Mouse (Mus musculus): ENCODE results near the gene Mettl16. TPM values are rescaled to one million over a fixed set of nuclear protein-coding genes. Genes with fewer than 3 reads are reported as not detected.

Gene Mettl16
- polyA plus RNA-seq, 1 experiment, result 9.2 TPM

GRCm38 (mm10) chr11:74863471-74863870, 92.8 kb downstream of the Mettl16 start:
- H3K4me3 ChIP-seq (ENCODE audit: insufficient read depth, low read length), result no peak overlapping the region
- H3K27ac ChIP-seq (ENCODE audit: insufficient read depth, low read depth, low read length), result no peak overlapping the region
- TF ChIP-seq CTCF (IDR thresholded peaks at IDR 0.05; ENCODE audit: low read depth, low read length) (no peak), POLR2A (IDR thresholded peaks at IDR 0.05; ENCODE audit: borderline replicate concordance, low read depth, low read length) (no peak)
- H3K4me1 ChIP-seq (ENCODE audit: control insufficient read depth, insufficient read depth, low read length), result no peaks in the 10 kb centered on the region

GRCm38 (mm10) chr11:74864421-74864820, 93.8 kb downstream of the Mettl16 start:
- no peak overlapping the region for H3K4me3 ChIP-seq (ENCODE audit: insufficient read depth, low read length)
- no peak overlapping the region for H3K27ac ChIP-seq (ENCODE audit: insufficient read depth, low read depth, low read length)
- no peaks in the 10 kb centered on the region for H3K4me1 ChIP-seq (ENCODE audit: control insufficient read depth, insufficient read depth, low read length)
- no peak for TF ChIP-seq CTCF (IDR thresholded peaks at IDR 0.05; ENCODE audit: low read depth, low read length)
- no peak for TF ChIP-seq POLR2A (IDR thresholded peaks at IDR 0.05; ENCODE audit: borderline replicate concordance, low read depth, low read length)

- H3K4me1 ChIP-seq (ENCODE audit: control insufficient read depth, insufficient read depth, low read length), result no peaks in the 10 kb centered on the region
- no peak overlapping the region for H3K27ac ChIP-seq (ENCODE audit: insufficient read depth, low read depth, low read length)
- no peak for TF ChIP-seq POLR2A (IDR thresholded peaks at IDR 0.05; ENCODE audit: borderline replicate concordance, low read depth, low read length)
- TF ChIP-seq CTCF (IDR thresholded peaks at IDR 0.05; ENCODE audit: low read depth, low read length), result no peak
- no peak overlapping the region for H3K4me3 ChIP-seq (ENCODE audit: insufficient read depth, low read length)
These were observed 94.6 kb downstream of the Mettl16 start for GRCm38 (mm10) chr11:74865252-74865651.

GRCm38 (mm10) chr11:74866640-74867039, 96.0 kb downstream of the Mettl16 start:
- Histone ChIP-seq H3K4me1 (ENCODE audit: control insufficient read depth, insufficient read depth, low read length) (no peaks in the 10 kb centered on the region), H3K27ac (ENCODE audit: insufficient read depth, low read depth, low read length) (no peak overlapping the region)
- TF ChIP-seq CTCF (IDR thresholded peaks at IDR 0.05; ENCODE audit: low read depth, low read length) (no peak), POLR2A (IDR thresholded peaks at IDR 0.05; ENCODE audit: borderline replicate concordance, low read depth, low read length) (no peak)

GRCm38 (mm10) chr11:74867181-74867580, 96.6 kb downstream of the Mettl16 start:
- Histone ChIP-seq H3K27ac (ENCODE audit: insufficient read depth, low read depth, low read length) (no peak overlapping the region), H3K4me1 (ENCODE audit: control insufficient read depth, insufficient read depth, low read length) (no peaks in the 10 kb centered on the region), H3K4me3 (ENCODE audit: insufficient read depth, low read length) (no peak overlapping the region)
- TF ChIP-seq CTCF (IDR thresholded peaks at IDR 0.05; ENCODE audit: low read depth, low read length), result no peak
- no peak for TF ChIP-seq POLR2A (IDR thresholded peaks at IDR 0.05; ENCODE audit: borderline replicate concordance, low read depth, low read length)

More at GRCm38 (mm10) chr11:74866640-74867039, 96.0 kb downstream of the Mettl16 start:
- H3K4me3 ChIP-seq (ENCODE audit: insufficient read depth, low read length), result no peak overlapping the region

GRCm38 (mm10) chr11:74868046-74868760, 97.6 kb downstream of the Mettl16 start:
- no peaks in the 10 kb centered on the region for H3K4me1 ChIP-seq (ENCODE audit: control insufficient read depth, insufficient read depth, low read length)
- H3K27ac ChIP-seq (ENCODE audit: insufficient read depth, low read depth, low read length), result no peak overlapping the region
- no peak overlapping the region for H3K4me3 ChIP-seq (ENCODE audit: insufficient read depth, low read length)
- no peak for TF ChIP-seq POLR2A (IDR thresholded peaks at IDR 0.05; ENCODE audit: borderline replicate concordance, low read depth, low read length)
- no peak for TF ChIP-seq CTCF (IDR thresholded peaks at IDR 0.05; ENCODE audit: low read depth, low read length)

- Histone ChIP-seq H3K4me3 (ENCODE audit: insufficient read depth, low read length) (no peak overlapping the region), H3K4me1 (ENCODE audit: control insufficient read depth, insufficient read depth, low read length) (no peaks in the 10 kb centered on the region), H3K27ac (ENCODE audit: insufficient read depth, low read depth, low read length) (no peak overlapping the region)
- no peak for TF ChIP-seq POLR2A (IDR thresholded peaks at IDR 0.05; ENCODE audit: borderline replicate concordance, low read depth, low read length)
- no peak for TF ChIP-seq CTCF (IDR thresholded peaks at IDR 0.05; ENCODE audit: low read depth, low read length)
These were observed 99.0 kb downstream of the Mettl16 start for GRCm38 (mm10) chr11:74869603-74870002.

- no peaks in the 10 kb centered on the region for H3K4me1 ChIP-seq (ENCODE audit: control insufficient read depth, insufficient read depth, low read length)
- no peak overlapping the region for H3K4me3 ChIP-seq (ENCODE audit: insufficient read depth, low read length)
- TF ChIP-seq POLR2A (IDR thresholded peaks at IDR 0.05; ENCODE audit: borderline replicate concordance, low read depth, low read length) (no peak), CTCF (IDR thresholded peaks at IDR 0.05; ENCODE audit: low read depth, low read length) (no peak)
- H3K27ac ChIP-seq (ENCODE audit: insufficient read depth, low read depth, low read length), result no peak overlapping the region
These were observed 99.9 kb downstream of the Mettl16 start for GRCm38 (mm10) chr11:74870544-74870943.

GRCm38 (mm10) chr11:74870991-74871622, 100.5 kb downstream of the Mettl16 start:
- Histone ChIP-seq H3K4me1 (ENCODE audit: control insufficient read depth, insufficient read depth, low read length) (no peaks in the 10 kb centered on the region), H3K4me3 (ENCODE audit: insufficient read depth, low read length) (no peak overlapping the region), H3K27ac (ENCODE audit: insufficient read depth, low read depth, low read length) (no peak overlapping the region)
- TF ChIP-seq POLR2A (IDR thresholded peaks at IDR 0.05; ENCODE audit: borderline replicate concordance, low read depth, low read length) (no peak), CTCF (IDR thresholded peaks at IDR 0.05; ENCODE audit: low read depth, low read length) (no peak)

GRCm38 (mm10) chr11:74874630-74875029, 104.0 kb downstream of the Mettl16 start:
- H3K27ac ChIP-seq (ENCODE audit: insufficient read depth, low read depth, low read length), result no peak overlapping the region
- peaks cover 5% of the 10 kb centered on the region for H3K4me1 ChIP-seq (ENCODE audit: control insufficient read depth, insufficient read depth, low read length)
- TF ChIP-seq CTCF (IDR thresholded peaks at IDR 0.05; ENCODE audit: low read depth, low read length) (no peak), POLR2A (IDR thresholded peaks at IDR 0.05; ENCODE audit: borderline replicate concordance, low read depth, low read length) (no peak)
- no peak overlapping the region for H3K4me3 ChIP-seq (ENCODE audit: insufficient read depth, low read length)
